25 mouse cellular contexts compared by ENCODE assay signal in the genomic region with DNA sequence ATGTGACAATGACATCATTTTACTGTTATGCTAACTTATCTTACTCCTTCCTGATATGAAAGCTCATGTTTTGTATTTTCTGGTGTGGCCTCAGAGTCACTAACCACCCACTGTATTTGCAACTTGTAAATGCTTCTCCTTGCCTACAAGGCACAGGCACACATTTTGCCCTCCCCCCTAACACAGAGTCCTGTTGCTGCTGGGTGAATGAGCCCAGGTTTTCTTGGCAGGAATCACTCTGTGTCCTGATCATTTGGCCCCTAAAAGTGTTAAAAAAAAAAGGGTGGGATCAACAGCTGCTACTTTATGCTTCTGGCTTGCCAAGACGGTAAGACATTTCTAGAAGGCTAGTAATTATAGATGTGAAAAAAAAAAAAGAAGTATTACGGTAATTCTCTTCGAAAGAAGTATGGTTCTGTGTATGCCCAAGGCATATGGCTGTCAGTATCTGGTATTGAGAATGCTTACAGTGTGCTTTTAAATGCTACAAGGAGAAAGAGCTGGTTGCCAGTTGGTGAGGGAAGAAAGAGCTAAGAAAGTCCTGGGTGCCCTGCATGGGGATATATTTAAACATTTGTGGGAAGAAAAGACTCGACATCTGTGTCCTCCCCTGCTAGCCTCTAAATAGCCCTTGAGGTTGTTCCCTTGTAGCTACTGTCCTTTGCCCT. TPM values are rescaled to one million over a fixed set of nuclear protein-coding genes. Genes with fewer than 3 reads are reported as not detected.
A peak's percentile ranks its signal among the peaks of the same experiment; 100 is the strongest.
DNase-seq lines count a peak whose midpoint lies in the region; ATAC-seq and TF ChIP-seq lines count a peak whose summit lies in the region.
"Had no signal": no experiment of that assay in that cellular context is flagged by ENCODE, and none has a peak within 500 bp of the region (broad histone marks: within the 10 kb centered on the region; RNA-seq: fewer than 3 reads in every experiment).

No protein-coding gene starts in this region.

- peaks cover 10% of the 10 kb centered on the region; the same call in 1 of the 2 replicates for H3K36me3 ChIP-seq in embryonic facial prominence, embryonic 13.5 days
- H3K36me3 ChIP-seq in embryonic facial prominence, embryonic 10.5 days (replicated peaks) = peaks cover 11% of the 10 kb centered on the region
- H3K36me3 ChIP-seq in heart, embryonic 13.5 days = peaks cover 23% of the 10 kb centered on the region
- H3K36me3 ChIP-seq in MEL (ENCODE audit: control insufficient read depth in 1 of 2, insufficient read depth in 2 of 2, low read length in 2 of 2) = peaks cover 2 to 30% of the 10 kb centered on the region in 2 experiments
- H3K36me3 ChIP-seq in forebrain, postnatal 0 days (ENCODE audit: insufficient read depth) = peaks cover 6% of the 10 kb centered on the region
- H3K36me3 ChIP-seq: limb, embryonic 15.5 days; midbrain, embryonic 15.5 days had no signal

- H3K4me1 ChIP-seq in embryonic facial prominence, embryonic 13.5 days = peaks cover 24% of the 10 kb centered on the region
- H3K4me1 ChIP-seq in embryonic facial prominence, embryonic 10.5 days = peaks cover 19% of the 10 kb centered on the region
- H3K4me1 ChIP-seq in heart, embryonic 13.5 days = peaks cover 48% of the 10 kb centered on the region
- H3K4me1 ChIP-seq in MEL (ENCODE audit: control insufficient read depth in 1 of 2, insufficient read depth in 2 of 2, low read length in 2 of 2) = peaks cover 13 to 27% of the 10 kb centered on the region in 2 experiments
- peaks cover 23% of the 10 kb centered on the region for H3K4me1 ChIP-seq in forebrain, postnatal 0 days (ENCODE audit: insufficient read depth)

- H3K9me3 ChIP-seq in embryonic facial prominence, embryonic 13.5 days = no peaks in the 10 kb centered on the region
- H3K9me3 ChIP-seq in embryonic facial prominence, embryonic 10.5 days = no peaks in the 10 kb centered on the region
- no peaks in the 10 kb centered on the region; the same call in 1 of the 2 replicates for H3K9me3 ChIP-seq in heart, embryonic 13.5 days
- H3K9me3 ChIP-seq in MEL (replicated peaks; ENCODE audit: insufficient read depth, low read length) = no peaks in the 10 kb centered on the region
- H3K9me3 ChIP-seq in forebrain, postnatal 0 days (ENCODE audit: low read length) = no peaks in the 10 kb centered on the region
- H3K9me3 ChIP-seq: limb, embryonic 15.5 days; megakaryocyte, embryonic 14.5 days; midbrain, embryonic 15.5 days; neural tube, embryonic 15.5 days had no signal

- no peak overlapping the region for H3K9ac ChIP-seq in embryonic facial prominence, embryonic 13.5 days
- no peak overlapping the region; the same call in 1 of the 2 replicates for H3K9ac ChIP-seq in heart, embryonic 13.5 days
- H3K9ac ChIP-seq in MEL (ENCODE audit: control insufficient read depth, low read depth, low read length, poor library complexity, severe bottlenecking) = no peak overlapping the region
- H3K9ac ChIP-seq in forebrain, postnatal 0 days = no peak overlapping the region
- H3K9ac ChIP-seq: limb, embryonic 15.5 days; midbrain, embryonic 15.5 days; neural tube, embryonic 15.5 days had no signal

- no peak for TF ChIP-seq EP300 in MEL (IDR thresholded peaks at IDR 0.05; ENCODE audit: low read depth in 1 of 2, low read length in 2 of 2)

- peaks cover 40% of the 10 kb centered on the region for H3K79me2 ChIP-seq in MEL (ENCODE audit: control insufficient read depth, insufficient read depth, low read length, poor library complexity)

- TF ChIP-seq POLR2A in MEL (IDR thresholded peaks at IDR 0.05; ENCODE audit: control insufficient read depth in 1 of 2, insufficient read depth in 1 of 2, low read depth in 1 of 2, low read length in 2 of 2, poor library complexity in 1 of 2) = no peak

- H3K4me3 ChIP-seq in embryonic facial prominence, embryonic 13.5 days = no peak overlapping the region
- H3K4me3 ChIP-seq in embryonic facial prominence, embryonic 10.5 days = no peak overlapping the region
- H3K4me3 ChIP-seq in heart, embryonic 13.5 days = no peak overlapping the region
- no peak overlapping the region for H3K4me3 ChIP-seq in MEL (ENCODE audit: control insufficient read depth in 1 of 2, insufficient read depth in 1 of 2, low read depth in 2 of 2, low read length in 2 of 2)
- H3K4me3 ChIP-seq in forebrain, postnatal 0 days (ENCODE audit: low read depth, low read length) = no peak overlapping the region
- H3K4me3 ChIP-seq: erythroblast, embryonic 14.5 days; limb, embryonic 15.5 days; megakaryocyte, embryonic 14.5 days; midbrain, embryonic 15.5 days; neural tube, embryonic 15.5 days had no signal

- no peak for TF ChIP-seq CTCF in MEL (IDR thresholded peaks at IDR 0.05 in 2 of 3, conservative IDR thresholded peaks at IDR 0.05 in 1 of 3; ENCODE audit: control insufficient read depth in 1 of 3, insufficient read depth in 1 of 3, low read depth in 2 of 3, low read length in 3 of 3, poor library complexity in 1 of 3, severe bottlenecking in 1 of 3)
- no peak for TF ChIP-seq CTCF in forebrain, postnatal 0 days (IDR thresholded peaks at IDR 0.05; ENCODE audit: low read depth)

- ATAC-seq in embryonic facial prominence, embryonic 13.5 days (ENCODE audit: insufficient number of reproducible peaks, insufficient read depth, low FRiP score, low TSS enrichment, low read depth) = no peak
- no peak for ATAC-seq in heart, embryonic 13.5 days (ENCODE audit: extremely low read depth, insufficient number of reproducible peaks, low FRiP score, low TSS enrichment)
- ATAC-seq in forebrain, postnatal 0 days = peak; percentile 40; the same call in 1 of the 2 replicates
- ATAC-seq: midbrain, embryonic 15.5 days had no signal

- no peak for DNase-seq in embryonic facial prominence, embryonic 10.5 days (ENCODE audit: low spot score)
- DNase-seq in heart, postnatal 36 days = no peak
- DNase-seq in MEL (ENCODE audit: low read depth, low spot score) = no peak
- peak; percentile 28 for DNase-seq in forebrain, postnatal 0 days
- DNase-seq in kidney, adult 9 months = no peak
- DNase-seq in kidney, adult 11 months = no peak
- DNase-seq: adrenal gland, adult 8-10 months; cerebellum, adult 18-20 months; kidney, adult 18-20 months; kidney, postnatal 10 days; lung, adult 2 months; right cerebral cortex, postnatal 14 days; thymus, adult 2 months had no signal

- TF ChIP-seq RAD21 in MEL (IDR thresholded peaks at IDR 0.05; ENCODE audit: low read depth, low read length) = no peak

- intact Hi-C loops in heart, postnatal 36 days (cut with DNase I) = no loop called here

- 61% methylated on average over 4 of the region's 4 CpGs for WGBS in embryonic facial prominence, embryonic 13.5 days
- WGBS in embryonic facial prominence, embryonic 10.5 days = 88% methylated on average over 4 of the region's 4 CpGs
- 73% methylated on average over 4 of the region's 4 CpGs for WGBS in heart, embryonic 13.5 days
- 41% methylated on average over 4 of the region's 4 CpGs for WGBS in forebrain, postnatal 0 days

- H3K27ac ChIP-seq in embryonic facial prominence, embryonic 13.5 days = 0 out of 2 replicates have a peak overlapping the region, but pooled peaks have one; percentile 39
- H3K27ac ChIP-seq in embryonic facial prominence, embryonic 10.5 days (replicated peaks) = no peak overlapping the region
- peak overlapping the region; percentile 39; the same call in 1 of the 2 replicates for H3K27ac ChIP-seq in heart, embryonic 13.5 days (replicated peaks)
- H3K27ac ChIP-seq in MEL (ENCODE audit: control insufficient read depth, low read depth, low read length) = no peak overlapping the region
- no peak overlapping the region for H3K27ac ChIP-seq in forebrain, postnatal 0 days (ENCODE audit: low read depth, low read length)
- H3K27ac ChIP-seq: limb, embryonic 15.5 days; midbrain, embryonic 15.5 days; neural tube, embryonic 15.5 days had no signal

- H3K27me3 ChIP-seq in embryonic facial prominence, embryonic 13.5 days = no peaks in the 10 kb centered on the region
- peaks cover 10% of the 10 kb centered on the region; the same call in 1 of the 2 replicates for H3K27me3 ChIP-seq in embryonic facial prominence, embryonic 10.5 days (replicated peaks; ENCODE audit: low read depth, poor library complexity, severe bottlenecking)
- no peaks in the 10 kb centered on the region for H3K27me3 ChIP-seq in heart, embryonic 13.5 days (replicated peaks)
- no peaks in the 10 kb centered on the region for H3K27me3 ChIP-seq in MEL (ENCODE audit: control insufficient read depth in 1 of 2, insufficient read depth in 2 of 2, low read length in 2 of 2)
- H3K27me3 ChIP-seq in forebrain, postnatal 0 days (ENCODE audit: insufficient read depth, low read length) = no peaks in the 10 kb centered on the region
- H3K27me3 ChIP-seq: limb, embryonic 15.5 days; megakaryocyte, embryonic 14.5 days; midbrain, embryonic 15.5 days; neural tube, embryonic 15.5 days had no signal

- no peak overlapping the region for H3K4me2 ChIP-seq in embryonic facial prominence, embryonic 13.5 days
- H3K4me2 ChIP-seq in heart, embryonic 13.5 days = no peak overlapping the region
- no peak overlapping the region for H3K4me2 ChIP-seq in forebrain, postnatal 0 days (ENCODE audit: low read depth)
- H3K4me2 ChIP-seq: limb, embryonic 15.5 days; midbrain, embryonic 15.5 days; neural tube, embryonic 15.5 days had no signal

RNA-seq across cellular contexts. Expression of gene Arl6ip5, which starts 5.8 kb away (rescaled TPM):
- 65.9 and 69.1 TPM in 2 replicates for polyA plus RNA-seq in embryonic facial prominence, embryonic 13.5 days (2015; fragmentation: Nextera tagmentation; extraction: Ambion mirVana)
- 30.0 and 34.7 TPM in 2 replicates for polyA plus RNA-seq in embryonic facial prominence, embryonic 10.5 days (2016; fragmentation: Nextera tagmentation; extraction: Ambion mirVana)
- polyA plus RNA-seq in heart, embryonic 13.5 days (2015; fragmentation: Nextera tagmentation; extraction: Ambion mirVana) = 82.7 and 96.9 TPM in 2 replicates
- 100 to 1,000 TPM; 120 to 128 TPM for total RNA-seq in heart, postnatal 36 days (2021)
- 38.2 and 39.4 TPM in 2 replicates for total RNA-seq in MEL (2012; rRNA removed)
- 100 to 1,000 TPM in 1 of 2 experiments, not detected in 1; 113 TPM for polyA plus RNA-seq in MEL (2012; ENCODE audit: insufficient read depth in 1 of 2, insufficient read length in 2 of 2, low read depth in 1 of 2, low replicate concordance in 2 of 2, missing spikeins in 1 of 2)
- 101 and 121 TPM in 2 replicates for total RNA-seq in forebrain, postnatal 0 days (2014; rRNA removed)
- polyA plus RNA-seq in forebrain, postnatal 0 days (2015; fragmentation: Nextera tagmentation; extraction: Ambion mirVana) = 144 and 146 TPM in 2 replicates

RNA-seq across cellular contexts. Expression of gene Uba3, which starts 10.8 kb away (rescaled TPM):
- polyA plus RNA-seq in embryonic facial prominence, embryonic 13.5 days (2015; fragmentation: Nextera tagmentation; extraction: Ambion mirVana) = 84.4 and 88.3 TPM in 2 replicates
- polyA plus RNA-seq in embryonic facial prominence, embryonic 10.5 days (2016; fragmentation: Nextera tagmentation; extraction: Ambion mirVana) = 83.7 and 88.7 TPM in 2 replicates
- 68.6 and 74.0 TPM in 2 replicates for polyA plus RNA-seq in heart, embryonic 13.5 days (2015; fragmentation: Nextera tagmentation; extraction: Ambion mirVana)
- total RNA-seq in heart, postnatal 36 days (2021) = 10 to 100 TPM; 53.0 to 61.3 TPM
- 37.1 and 43.8 TPM in 2 replicates for total RNA-seq in MEL (2012; rRNA removed)
- 10 to 100 TPM in 1 of 2 experiments, not detected in 1; 38.1 TPM for polyA plus RNA-seq in MEL (2012; ENCODE audit: insufficient read depth in 1 of 2, insufficient read length in 2 of 2, low read depth in 1 of 2, low replicate concordance in 2 of 2, missing spikeins in 1 of 2)
- 83.2 and 86.3 TPM in 2 replicates for total RNA-seq in forebrain, postnatal 0 days (2014; rRNA removed)
- 61.3 and 67.2 TPM in 2 replicates for polyA plus RNA-seq in forebrain, postnatal 0 days (2015; fragmentation: Nextera tagmentation; extraction: Ambion mirVana)

RNA-seq across cellular contexts. Expression of gene Lmod3, which starts 36.3 kb away (rescaled TPM):
- polyA plus RNA-seq in embryonic facial prominence, embryonic 13.5 days (2015; fragmentation: Nextera tagmentation; extraction: Ambion mirVana) = 0.54 and 1.0 TPM in 2 replicates
- not detected in 2 replicates for polyA plus RNA-seq in embryonic facial prominence, embryonic 10.5 days (2016; fragmentation: Nextera tagmentation; extraction: Ambion mirVana)
- polyA plus RNA-seq in heart, embryonic 13.5 days (2015; fragmentation: Nextera tagmentation; extraction: Ambion mirVana) = 14.3 and 16.7 TPM in 2 replicates
- 10 to 100 TPM; 57.6 to 64.6 TPM for total RNA-seq in heart, postnatal 36 days (2021)
- not detected in 2 replicates for total RNA-seq in MEL (2012; rRNA removed)
- polyA plus RNA-seq in MEL (2012; ENCODE audit: insufficient read depth in 1 of 2, insufficient read length in 2 of 2, low read depth in 1 of 2, low replicate concordance in 2 of 2, missing spikeins in 1 of 2) = not detected
- 0.05 and 0.46 TPM in 2 replicates for total RNA-seq in forebrain, postnatal 0 days (2014; rRNA removed)
- 0.08 and 0.11 TPM in 2 replicates for polyA plus RNA-seq in forebrain, postnatal 0 days (2015; fragmentation: Nextera tagmentation; extraction: Ambion mirVana)
- total RNA-seq: layer of hippocampus, adult 18-20 months; layer of hippocampus, postnatal 25 days; left cerebral cortex, postnatal 25 days had no signal
- polyA plus RNA-seq: erythroblast, embryonic 14.5 days; midbrain, embryonic 15.5 days; spleen, adult 2 months; stomach, embryonic 14.5 days had no signal

RNA-seq across cellular contexts. Expression of gene Tmf1, which starts 37.4 kb away (rescaled TPM):
- 39.3 and 43.7 TPM in 2 replicates for polyA plus RNA-seq in embryonic facial prominence, embryonic 13.5 days (2015; fragmentation: Nextera tagmentation; extraction: Ambion mirVana)
- polyA plus RNA-seq in embryonic facial prominence, embryonic 10.5 days (2016; fragmentation: Nextera tagmentation; extraction: Ambion mirVana) = 26.6 and 30.1 TPM in 2 replicates
- 23.6 and 25.7 TPM in 2 replicates for polyA plus RNA-seq in heart, embryonic 13.5 days (2015; fragmentation: Nextera tagmentation; extraction: Ambion mirVana)
- total RNA-seq in heart, postnatal 36 days (2021) = 10 to 100 TPM; 38.5 to 39.7 TPM
- total RNA-seq in MEL (2012; rRNA removed) = 19.2 and 21.9 TPM in 2 replicates
- polyA plus RNA-seq in MEL (2012; ENCODE audit: insufficient read depth in 1 of 2, insufficient read length in 2 of 2, low read depth in 1 of 2, low replicate concordance in 2 of 2, missing spikeins in 1 of 2) = 10 to 100 TPM in 1 of 2 experiments, not detected in 1; 13.5 TPM
- total RNA-seq in forebrain, postnatal 0 days (2014; rRNA removed) = 30.7 and 32.7 TPM in 2 replicates
- polyA plus RNA-seq in forebrain, postnatal 0 days (2015; fragmentation: Nextera tagmentation; extraction: Ambion mirVana) = 31.9 and 41.3 TPM in 2 replicates

Comparison
In these comparisons a context has a peak if more than half of its experiments do, and no peak if none do; other contexts are left out.
1. H3K27ac ChIP-seq: peak in embryonic facial prominence, embryonic 13.5 days (single experiment) and heart, embryonic 13.5 days (single experiment); none in embryonic facial prominence, embryonic 10.5 days (single experiment), MEL (single experiment) and forebrain, postnatal 0 days (single experiment).